Mouse (Mus musculus) spleen, adult 2 months (tissue): ENCODE measurements around the gene Uimc1.

Experiments
- CTCF ChIP-seq: fragments of 200-500 bp; IDR thresholded peaks from 2 replicates; pipeline ENCODE4 v1.5.1; 2011; ENCODE audit warnings: mild to moderate bottlenecking, inconsistent platforms; ENCODE audit not compliant: insufficient read depth, insufficient read length, insufficient replicate concordance; ENCODE audit errors: extremely low read depth
- POLR2A ChIP-seq: fragments of 200-500 bp; IDR thresholded peaks from 2 replicates; pipeline ENCODE4 v1.6.1; 2011; ENCODE audit warnings: low read depth, low read length, inconsistent platforms

- TF ChIP-seq CTCF (no peak; the same call in 1 of the 2 replicates), POLR2A (no peak)
Measured at GRCm38 (mm10) chr13:54983614-54984013, 116.5 kb downstream of the Uimc1 start.
